Mouse (Mus musculus) heart, embryonic 12.5 days (tissue): Measurements from ENCODE around the gene Grik2. TPM values are rescaled to one million over a fixed set of nuclear protein-coding genes. Genes with fewer than 3 reads are reported as not detected.

Experiments used
- ATAC-seq: fragments of 200-750 bp; cut with Nextera tagmentation; 2 replicates; pipeline ENCODE4 v1.8.0; 2017; ENCODE audit warnings: moderate TSS enrichment, moderate library complexity; ENCODE audit not compliant: insufficient number of reproducible peaks, low FRiP score
- H3K27ac ChIP-seq: fragments of 300-500 bp; sonication (generic); 2 replicates; pipeline ENCODE4 v1.5.1; 2016; ENCODE audit warnings: mild to moderate bottlenecking, moderate library complexity; ENCODE audit not compliant: poor library complexity, severe bottlenecking
- H3K27me3 ChIP-seq: fragments of 300-500 bp; sonication (generic); replicated peaks from 2 replicates; pipeline ENCODE4 v1.6.1; 2016; ENCODE audit warnings: mild to moderate bottlenecking, moderate library complexity
- H3K36me3 ChIP-seq: fragments of 300-500 bp; sonication (generic); 2 replicates; pipeline ENCODE4 v1.6.1; 2016; ENCODE audit warnings: mild to moderate bottlenecking, moderate library complexity
- H3K4me1 ChIP-seq: fragments of 300-500 bp; sonication (generic); replicated peaks from 2 replicates; pipeline ENCODE4 v1.6.1; 2016; ENCODE audit warnings: mild to moderate bottlenecking
- H3K4me2 ChIP-seq: fragments of 300-500 bp; sonication (generic); 2 replicates; pipeline ENCODE4 v1.6.1; 2016; ENCODE audit warnings: mild to moderate bottlenecking, moderate library complexity
- H3K4me3 ChIP-seq: fragments of 300-500 bp; sonication (generic); 2 replicates; pipeline ENCODE4 v1.5.1; 2016; ENCODE audit warnings: mild to moderate bottlenecking
- H3K9ac ChIP-seq: fragments of 300-500 bp; sonication (generic); 2 replicates; pipeline ENCODE4 v1.6.1; 2016; ENCODE audit warnings: mild to moderate bottlenecking, moderate library complexity
- H3K9me3 ChIP-seq: fragments of 300-500 bp; sonication (generic); replicated peaks from 2 replicates; pipeline ENCODE4 v1.6.1; 2016; ENCODE audit warnings: mild to moderate bottlenecking, moderate library complexity
- WGBS: fragments of 180-500 bp; shearing (Covaris S2); methylation state at CpG from one replicate; pipeline ENCODE4 v1.1.7; 2016; 5-methylcytosine and 5-hydroxymethylcytosine counted together
- polyA plus RNA-seq: library from polyadenylated mRNA; unstranded; fragments of >200 nt; fragmentation: Nextera tagmentation; extraction: Ambion mirVana; gene quantifications from 2 replicates; pipeline ENCODE4 v1.2.1, GENCODE M21; 2016

The Grik2 gene
- polyA plus RNA-seq, 1 experiment from 2014 or later = 0.87 TPM

DNA sequence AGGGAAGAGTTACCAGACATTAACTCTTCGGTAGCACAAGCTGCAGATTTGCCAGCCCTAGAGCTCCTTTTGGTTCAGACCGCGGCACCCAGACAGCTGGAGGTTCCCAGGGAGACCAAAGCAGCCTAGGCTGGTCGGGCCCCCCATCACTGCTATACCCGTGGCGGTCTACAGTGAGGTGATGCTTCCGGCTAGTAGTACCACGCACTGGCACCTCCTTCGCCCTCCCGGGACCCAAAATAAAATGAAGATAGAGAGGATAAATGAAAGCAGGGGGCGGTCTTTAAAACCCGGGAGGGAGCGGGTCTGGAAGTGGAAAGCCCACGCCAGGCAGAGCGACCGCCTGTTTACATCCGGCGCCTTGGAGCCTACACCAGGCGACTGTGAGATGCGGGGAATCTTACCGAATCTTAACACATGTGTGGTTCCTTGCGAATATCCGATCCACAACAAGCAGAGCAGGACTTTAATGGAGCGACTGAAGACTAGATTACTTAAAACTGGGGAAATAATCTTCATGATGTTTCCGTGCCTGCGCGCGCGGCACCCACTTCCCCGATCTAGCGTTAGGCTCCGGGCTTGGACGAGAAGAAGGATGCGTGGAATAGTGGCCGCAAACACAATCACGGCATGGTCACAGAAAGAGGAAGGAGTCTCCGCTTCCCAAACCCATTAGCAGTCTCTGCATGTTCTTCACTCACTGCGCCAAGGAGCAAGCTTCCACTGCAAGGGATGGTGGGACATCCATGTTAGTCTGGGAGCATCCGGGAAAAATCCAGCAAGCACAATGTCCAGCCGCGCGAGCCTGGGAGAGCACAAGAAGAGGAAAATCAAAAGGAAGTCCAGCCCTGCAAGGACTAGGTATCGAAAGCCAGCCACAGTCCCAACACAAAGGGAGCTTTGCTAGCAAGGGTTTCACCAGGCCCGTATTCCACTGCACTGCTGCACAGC, 5.5 kb downstream of the Grik2 start:
- H3K4me2 ChIP-seq = peak overlapping the region; percentile 94
- H3K36me3 ChIP-seq = no peaks in the 10 kb centered on the region
- under 1% methylated on average over 44 of the region's 44 CpGs for WGBS
- no peak overlapping the region for H3K27ac ChIP-seq
- peak; percentile 73 for ATAC-seq
- H3K4me3 ChIP-seq = peak overlapping the region; percentile 57
- no peaks in the 10 kb centered on the region for H3K9me3 ChIP-seq
- peak overlapping the region; percentile 52 for H3K9ac ChIP-seq
- H3K27me3 ChIP-seq = peaks cover 6% of the 10 kb centered on the region
- 0 out of 2 replicates have a peak, but pooled peaks cover 5% of the 10 kb centered on the region for H3K4me1 ChIP-seq

DNA sequence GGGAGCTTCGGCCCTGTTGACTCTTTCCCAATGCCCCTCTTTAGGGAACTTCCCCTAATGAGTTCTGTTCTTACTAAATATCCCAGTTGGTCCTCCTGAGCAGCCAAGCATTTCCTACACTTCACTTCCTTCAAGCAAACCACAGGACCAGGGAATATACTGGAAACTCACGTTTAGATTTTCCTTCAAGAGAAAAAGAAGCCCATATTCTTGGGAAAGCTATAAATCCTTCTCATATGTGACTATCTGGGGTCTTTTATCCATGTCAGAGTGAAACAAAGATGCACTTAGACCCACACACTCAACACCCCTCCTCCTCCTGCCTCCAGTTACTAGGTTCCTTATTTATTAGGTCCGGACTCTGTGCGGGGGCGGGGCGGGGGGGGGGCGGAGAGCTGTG, 6.5 kb downstream of the Grik2 start:
- 7% methylated on average over 7 of the region's 7 CpGs for WGBS
- peak overlapping the region; percentile 94 for H3K4me2 ChIP-seq
- no peak overlapping the region for H3K27ac ChIP-seq
- no peaks in the 10 kb centered on the region for H3K36me3 ChIP-seq
- no peak overlapping the region for H3K9ac ChIP-seq
- ATAC-seq = no peak
- peaks cover 6% of the 10 kb centered on the region for H3K27me3 ChIP-seq
- H3K4me1 ChIP-seq = 0 out of 2 replicates have a peak, but pooled peaks cover 5% of the 10 kb centered on the region
- peak overlapping the region; percentile 57 for H3K4me3 ChIP-seq
- H3K9me3 ChIP-seq = no peaks in the 10 kb centered on the region

GRCm38 (mm10) chr10:49780430-49780829, 8.1 kb downstream of the Grik2 start:
- H3K4me2 ChIP-seq = no peak overlapping the region
- no peaks in the 10 kb centered on the region for H3K36me3 ChIP-seq
- H3K9ac ChIP-seq = no peak overlapping the region
- H3K9me3 ChIP-seq = no peaks in the 10 kb centered on the region
- H3K4me3 ChIP-seq = no peak overlapping the region
- ATAC-seq = no peak
- H3K27ac ChIP-seq = no peak overlapping the region
- 69% methylated on average over 2 of the region's 2 CpGs for WGBS
- H3K27me3 ChIP-seq = peaks cover 3% of the 10 kb centered on the region; the same call in 1 of the 2 replicates
- 0 out of 2 replicates have a peak, but pooled peaks cover 5% of the 10 kb centered on the region for H3K4me1 ChIP-seq

GRCm38 (mm10) chr10:49768897-49769296, 19.7 kb downstream of the Grik2 start:
- no peaks in the 10 kb centered on the region for H3K27me3 ChIP-seq
- H3K27ac ChIP-seq = no peak overlapping the region
- H3K4me1 ChIP-seq = no peaks in the 10 kb centered on the region
- no peaks in the 10 kb centered on the region for H3K36me3 ChIP-seq
- H3K9me3 ChIP-seq = no peaks in the 10 kb centered on the region
- no peak for ATAC-seq
- H3K4me2 ChIP-seq = no peak overlapping the region
- H3K9ac ChIP-seq = no peak overlapping the region
- no peak overlapping the region for H3K4me3 ChIP-seq

DNA sequence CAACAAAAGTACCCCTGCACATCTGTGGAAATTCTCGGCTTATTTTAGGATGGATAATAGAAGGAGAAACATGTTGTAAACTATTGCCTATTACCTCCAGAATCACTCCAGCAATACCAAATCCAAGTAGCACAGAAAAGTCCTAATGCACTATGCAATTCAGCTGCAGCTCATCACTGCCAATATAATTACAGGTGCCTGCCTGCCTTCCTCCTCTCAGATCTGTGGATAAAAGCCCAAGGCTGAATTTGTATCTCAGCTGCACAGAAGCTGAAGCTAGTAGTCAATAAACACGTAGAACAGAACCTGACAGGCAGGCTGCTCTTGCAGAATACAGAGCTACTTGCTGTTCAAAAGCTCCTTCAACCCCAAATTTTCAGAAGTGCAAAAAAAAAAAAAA, 21.0 kb downstream of the Grik2 start:
- ATAC-seq = no peak
- H3K27me3 ChIP-seq = no peaks in the 10 kb centered on the region
- no peak overlapping the region for H3K4me2 ChIP-seq
- WGBS = 71% methylated on average over 2 of the region's 2 CpGs
- no peaks in the 10 kb centered on the region for H3K9me3 ChIP-seq
- no peak overlapping the region for H3K27ac ChIP-seq
- no peak overlapping the region for H3K4me3 ChIP-seq
- H3K4me1 ChIP-seq = no peaks in the 10 kb centered on the region
- H3K36me3 ChIP-seq = no peaks in the 10 kb centered on the region
- no peak overlapping the region for H3K9ac ChIP-seq

DNA sequence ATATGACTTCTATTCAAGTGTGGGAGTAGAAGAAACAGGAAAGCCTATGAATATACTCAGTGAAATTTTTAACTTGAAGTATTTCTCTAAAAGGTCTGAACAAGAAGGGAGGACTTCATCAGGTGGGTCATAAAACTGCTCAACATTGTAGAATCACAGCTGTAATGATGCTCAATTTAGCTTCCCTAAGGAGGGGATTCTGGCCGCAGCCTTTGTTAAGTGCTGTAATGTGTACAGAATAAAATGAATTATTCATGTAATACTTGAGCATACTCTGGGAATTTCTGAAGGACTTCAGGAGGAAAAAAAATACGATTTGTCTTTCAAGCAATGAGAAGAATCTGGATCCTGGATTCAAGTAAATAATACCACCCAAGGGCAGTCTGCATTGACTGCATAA, 26.0 kb downstream of the Grik2 start:
- Histone ChIP-seq H3K27me3 (no peaks in the 10 kb centered on the region), H3K9me3 (no peaks in the 10 kb centered on the region), H3K4me3 (no peak overlapping the region), H3K9ac (no peak overlapping the region), H3K27ac (no peak overlapping the region), H3K36me3 (no peaks in the 10 kb centered on the region), H3K4me1 (no peaks in the 10 kb centered on the region), H3K4me2 (no peak overlapping the region)
- ATAC-seq = no peak
- 62% methylated on average over 2 of the region's 2 CpGs for WGBS

DNA sequence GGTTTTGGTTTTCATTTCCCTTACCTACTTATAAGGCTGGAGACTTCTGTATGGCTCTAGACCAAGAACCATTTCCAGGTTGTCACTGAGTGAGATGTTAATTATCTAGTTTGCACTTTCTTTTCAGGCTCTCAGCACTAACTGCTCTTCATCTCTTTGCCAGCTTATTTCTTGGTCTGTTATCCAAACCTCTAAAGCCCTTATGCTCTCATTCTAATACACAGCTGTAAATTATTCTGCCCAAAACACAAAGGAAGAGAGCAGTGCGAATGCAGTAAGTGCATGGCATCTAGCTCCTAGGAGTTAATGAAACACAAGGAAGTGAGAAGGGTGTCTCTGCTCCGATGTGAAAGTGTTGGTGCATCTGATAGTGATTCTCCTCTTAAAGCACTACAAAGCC, 36.8 kb downstream of the Grik2 start:
- H3K4me2 ChIP-seq = no peak overlapping the region
- no peaks in the 10 kb centered on the region for H3K27me3 ChIP-seq
- H3K9me3 ChIP-seq = no peaks in the 10 kb centered on the region
- ATAC-seq = no peak
- H3K4me3 ChIP-seq = no peak overlapping the region
- no peaks in the 10 kb centered on the region for H3K36me3 ChIP-seq
- no peak overlapping the region for H3K27ac ChIP-seq
- 67% methylated on average over 2 of the region's 2 CpGs for WGBS
- H3K9ac ChIP-seq = no peak overlapping the region
- H3K4me1 ChIP-seq = no peaks in the 10 kb centered on the region

DNA sequence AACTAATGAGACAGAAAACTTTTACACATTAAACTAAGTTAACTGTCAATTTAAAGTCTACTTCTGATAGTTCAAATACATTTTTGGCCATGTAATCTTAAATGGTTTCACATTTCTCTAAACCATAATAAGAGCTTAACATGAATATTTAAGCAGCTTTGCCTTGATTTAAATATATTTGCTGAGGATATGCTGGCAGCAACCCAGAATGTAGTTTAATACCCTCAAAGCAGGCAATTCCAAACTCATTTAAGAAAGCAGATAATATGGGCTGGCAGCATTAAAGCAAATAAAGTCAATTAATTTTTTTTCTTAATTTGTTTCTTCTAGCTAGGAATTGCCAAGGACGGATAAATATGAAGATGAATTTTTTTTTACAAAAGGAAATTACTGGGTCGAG, 56.7 kb downstream of the Grik2 start:
- H3K9ac ChIP-seq = no peak overlapping the region
- no peaks in the 10 kb centered on the region for H3K4me1 ChIP-seq
- ATAC-seq = no peak
- no peaks in the 10 kb centered on the region for H3K9me3 ChIP-seq
- H3K27me3 ChIP-seq = no peaks in the 10 kb centered on the region
- H3K4me3 ChIP-seq = no peak overlapping the region
- no peak overlapping the region for H3K4me2 ChIP-seq
- 78% methylated on average over 2 of the region's 2 CpGs for WGBS
- H3K27ac ChIP-seq = no peak overlapping the region
- no peaks in the 10 kb centered on the region for H3K36me3 ChIP-seq

DNA sequence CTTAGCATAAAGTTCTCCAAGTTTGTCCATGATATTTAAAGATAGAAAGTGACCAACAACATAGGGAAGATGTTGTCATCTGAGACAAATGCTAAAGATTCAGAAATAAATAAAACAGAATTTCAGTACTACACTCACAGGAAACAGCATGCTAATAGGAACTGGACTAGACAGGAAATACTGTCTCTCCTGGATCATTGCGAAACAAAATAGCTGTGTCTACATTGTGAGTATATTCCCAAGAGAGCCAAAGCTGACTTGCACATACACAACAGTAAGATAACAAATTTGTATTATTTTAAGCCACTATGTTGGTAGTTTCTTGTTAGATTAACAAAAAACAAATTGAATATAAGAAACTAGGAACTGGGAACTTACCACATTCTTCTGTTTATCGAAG, 64.9 kb downstream of the Grik2 start:
- Histone ChIP-seq H3K36me3 (no peaks in the 10 kb centered on the region), H3K27ac (no peak overlapping the region), H3K9ac (no peak overlapping the region), H3K4me2 (no peak overlapping the region), H3K27me3 (no peaks in the 10 kb centered on the region), H3K9me3 (no peaks in the 10 kb centered on the region), H3K4me1 (no peaks in the 10 kb centered on the region), H3K4me3 (no peak overlapping the region)
- no peak for ATAC-seq
- 65% methylated on average over 2 of the region's 2 CpGs for WGBS

DNA sequence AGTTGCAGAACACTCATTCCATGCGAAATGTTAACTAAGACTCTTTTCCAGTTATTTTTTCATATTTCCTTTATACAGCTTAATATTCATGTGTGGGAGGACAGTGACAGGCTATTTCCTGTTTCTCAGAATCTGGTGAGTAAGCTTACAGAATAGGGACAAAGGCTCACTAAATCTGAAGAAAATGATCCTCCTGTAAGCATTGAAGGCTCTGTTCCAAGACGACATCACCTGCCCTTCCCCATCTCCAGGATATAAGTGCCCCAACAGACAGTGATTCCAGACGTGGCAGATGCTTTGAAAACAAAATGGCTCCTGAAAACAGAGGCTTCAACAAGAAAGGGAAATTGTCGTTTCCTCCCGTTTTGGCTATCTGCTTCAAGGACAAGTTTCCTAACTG, 71.7 kb downstream of the Grik2 start:
- no peak overlapping the region for H3K9ac ChIP-seq
- H3K4me1 ChIP-seq = no peaks in the 10 kb centered on the region
- no peak overlapping the region for H3K4me2 ChIP-seq
- 50% methylated on average over 5 of the region's 5 CpGs for WGBS
- H3K27me3 ChIP-seq = no peaks in the 10 kb centered on the region
- no peaks in the 10 kb centered on the region for H3K9me3 ChIP-seq
- H3K27ac ChIP-seq = no peak overlapping the region
- H3K36me3 ChIP-seq = no peaks in the 10 kb centered on the region
- ATAC-seq = no peak
- no peak overlapping the region for H3K4me3 ChIP-seq

GRCm38 (mm10) chr10:49709748-49710147, 78.8 kb downstream of the Grik2 start:
- no peak overlapping the region for H3K4me2 ChIP-seq
- no peaks in the 10 kb centered on the region for H3K27me3 ChIP-seq
- no peaks in the 10 kb centered on the region for H3K36me3 ChIP-seq
- no peak overlapping the region for H3K27ac ChIP-seq
- H3K4me1 ChIP-seq = no peaks in the 10 kb centered on the region
- 80% methylated on average over 3 of the region's 3 CpGs for WGBS
- no peaks in the 10 kb centered on the region for H3K9me3 ChIP-seq
- no peak for ATAC-seq
- no peak overlapping the region for H3K9ac ChIP-seq
- H3K4me3 ChIP-seq = no peak overlapping the region

- no peak overlapping the region for H3K4me2 ChIP-seq
- no peak for ATAC-seq
- no peaks in the 10 kb centered on the region for H3K36me3 ChIP-seq
- H3K4me3 ChIP-seq = no peak overlapping the region
- no peaks in the 10 kb centered on the region for H3K9me3 ChIP-seq
- no peaks in the 10 kb centered on the region for H3K27me3 ChIP-seq
- WGBS = 89% methylated on average over 8 of the region's 8 CpGs
- no peak overlapping the region for H3K9ac ChIP-seq
- H3K27ac ChIP-seq = no peak overlapping the region
- H3K4me1 ChIP-seq = no peaks in the 10 kb centered on the region
These were observed 84.1 kb downstream of the Grik2 start for GRCm38 (mm10) chr10:49704446-49704845.
